Comparison of ENCODE assay signal across 35 mouse cellular contexts in the genomic region with DNA sequence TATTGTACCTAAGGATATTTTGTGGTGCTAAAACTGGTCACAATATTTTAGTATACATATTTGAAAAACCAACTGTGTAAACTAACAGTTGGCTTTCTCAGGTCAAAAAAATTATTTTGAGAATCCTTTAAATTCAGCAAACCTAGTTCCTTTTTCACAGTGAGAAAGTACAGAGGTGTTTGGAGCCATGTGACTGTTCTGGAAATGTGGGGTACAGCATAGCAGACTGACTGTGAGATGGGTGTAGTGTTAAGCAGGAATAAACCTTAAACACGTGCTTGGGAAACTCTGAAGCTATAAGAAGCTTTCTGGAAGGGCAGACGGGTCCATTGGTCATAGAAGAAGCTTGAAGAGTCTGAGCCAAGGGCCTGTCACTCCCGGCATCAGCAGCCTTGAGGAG.
"Had no signal": no experiment of that assay in that cellular context is flagged by ENCODE, and none has a peak within 500 bp of the region (broad histone marks: within the 10 kb centered on the region; RNA-seq: fewer than 3 reads in every experiment).

No protein-coding gene starts in this region.

- DNase-seq: heart, postnatal 10 days; heart, postnatal 14 days; heart, postnatal 36 days; heart, postnatal 4 days; kidney, adult 11 months; kidney, adult 18-20 months; kidney, adult 2 months; kidney, adult 8-10 months; kidney, adult 9 months; kidney, postnatal 10 days; kidney, postnatal 14 days; kidney, postnatal 25 days; kidney, postnatal 36 days; kidney, postnatal 4 days; layer of hippocampus, adult 9-11 months; layer of hippocampus, postnatal 36 days had no signal

- H3K4me1 ChIP-seq: heart, embryonic 12.5 days; heart, embryonic 13.5 days; heart, embryonic 15.5 days; hindbrain, embryonic 10.5 days; hindbrain, embryonic 12.5 days; hindbrain, embryonic 13.5 days; hindbrain, embryonic 15.5 days; intestine, embryonic 15.5 days; kidney, embryonic 15.5 days had no signal

- ATAC-seq: hindbrain, embryonic 16.5 days; hindbrain, postnatal 0 days; inflammation-experienced regulatory T-cells, adult 6 months; intestine, embryonic 15.5 days; intestine, embryonic 16.5 days; intestine, postnatal 0 days had no signal

- H3K27ac ChIP-seq: heart, embryonic 13.5 days; heart, embryonic 15.5 days; hindbrain, embryonic 10.5 days; hindbrain, embryonic 12.5 days; hindbrain, embryonic 13.5 days; hindbrain, embryonic 14.5 days; hindbrain, embryonic 15.5 days; hindbrain, postnatal 0 days; intestine, embryonic 15.5 days; kidney, embryonic 15.5 days; kidney, postnatal 0 days; layer of hippocampus, adult 2 months; left cerebral cortex, adult 2 months had no signal

- H3K9ac ChIP-seq: heart, embryonic 12.5 days; heart, embryonic 13.5 days; heart, embryonic 15.5 days; hindbrain, embryonic 12.5 days; hindbrain, embryonic 13.5 days; hindbrain, embryonic 14.5 days; hindbrain, embryonic 15.5 days; intestine, embryonic 15.5 days; kidney, embryonic 15.5 days had no signal

- H3K36me3 ChIP-seq: heart, embryonic 15.5 days; hindbrain, embryonic 12.5 days had no signal

- H3K27me3 ChIP-seq: heart, embryonic 12.5 days; heart, embryonic 13.5 days; heart, embryonic 15.5 days; hindbrain, embryonic 12.5 days; hindbrain, embryonic 13.5 days; hindbrain, embryonic 15.5 days; intestine, embryonic 15.5 days; kidney, embryonic 15.5 days had no signal

- H3K4me3 ChIP-seq: heart, embryonic 12.5 days; heart, embryonic 13.5 days; heart, embryonic 15.5 days; hindbrain, embryonic 10.5 days; hindbrain, embryonic 12.5 days; hindbrain, embryonic 13.5 days; hindbrain, embryonic 15.5 days; intestine, embryonic 15.5 days; kidney, embryonic 15.5 days; layer of hippocampus, adult 2 months; left cerebral cortex, adult 2 months had no signal

- H3K4me2 ChIP-seq: heart, embryonic 11.5 days; heart, embryonic 12.5 days; heart, embryonic 13.5 days; heart, embryonic 15.5 days; hindbrain, embryonic 12.5 days; hindbrain, embryonic 13.5 days; hindbrain, embryonic 14.5 days; hindbrain, embryonic 15.5 days; intestine, embryonic 15.5 days; kidney, embryonic 15.5 days had no signal

- H3K9me3 ChIP-seq: heart, embryonic 12.5 days; heart, embryonic 13.5 days; heart, embryonic 15.5 days; hindbrain, embryonic 10.5 days; hindbrain, embryonic 12.5 days; hindbrain, embryonic 13.5 days; hindbrain, embryonic 15.5 days; intestine, embryonic 15.5 days; kidney, embryonic 15.5 days had no signal
